Mouse (Mus musculus) heart, postnatal 10 days (tissue): ENCODE data around the gene Pcbd1. TPM values are rescaled to one million over a fixed set of nuclear protein-coding genes. Genes with fewer than 3 reads are reported as not detected.
A peak's percentile ranks its signal among the peaks of the same experiment; 100 is the strongest.
"Not testable (repeated sequence)": the region's sequence is repeated elsewhere in the genome, so short reads cannot be mapped to it uniquely, and the experiment has no call there.

Experiments used
- DNase-seq, 2 experiments: peaks; one replicate each; pipeline ENCODE4 v3.0.0; 2021
- intact Hi-C: fragments of 180-260 bp; cut with DNase I; formaldehyde crosslinking; loops from one replicate; pipeline ENCODE4 v1.15.1; 2025
- microRNA-seq, 2 experiments: library from miRNA; unstranded; fragments of <30 nt; microRNA quantifications; one replicate each; pipeline ENCODE4 v1.2.0; 2022
- total RNA-seq, 2 experiments: library from RNA; stranded (reverse); gene quantifications; 2 replicates each; pipeline ENCODE4 v1.2.3; 2021

Gene Pcbd1
- total RNA-seq, 2 experiments from 2014 or later: 7.6 to 8.4 TPM

DNA sequence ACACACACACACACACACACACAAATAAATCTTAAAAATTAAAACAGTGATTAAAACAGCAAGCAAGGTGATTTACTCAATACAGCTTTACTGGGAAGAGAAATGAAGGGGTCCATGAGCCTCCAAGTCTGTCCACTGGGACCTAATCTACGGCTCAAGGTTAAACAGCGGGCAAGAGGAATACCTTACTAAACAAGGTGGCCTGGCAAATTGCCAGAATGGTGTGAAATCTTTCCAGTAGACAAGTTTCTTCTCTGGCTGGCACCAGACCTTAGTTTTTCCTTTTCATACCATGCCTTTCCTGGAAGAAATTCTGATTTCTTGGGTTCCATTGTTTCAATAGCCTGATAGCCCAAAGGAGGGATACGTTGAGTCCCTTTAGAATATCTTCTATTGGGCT, 663 bp upstream of the Pcbd1 start:
- intact Hi-C loops: no loop called here
- DNase-seq: peak in 1 of 2 experiments; percentile 20

DNA sequence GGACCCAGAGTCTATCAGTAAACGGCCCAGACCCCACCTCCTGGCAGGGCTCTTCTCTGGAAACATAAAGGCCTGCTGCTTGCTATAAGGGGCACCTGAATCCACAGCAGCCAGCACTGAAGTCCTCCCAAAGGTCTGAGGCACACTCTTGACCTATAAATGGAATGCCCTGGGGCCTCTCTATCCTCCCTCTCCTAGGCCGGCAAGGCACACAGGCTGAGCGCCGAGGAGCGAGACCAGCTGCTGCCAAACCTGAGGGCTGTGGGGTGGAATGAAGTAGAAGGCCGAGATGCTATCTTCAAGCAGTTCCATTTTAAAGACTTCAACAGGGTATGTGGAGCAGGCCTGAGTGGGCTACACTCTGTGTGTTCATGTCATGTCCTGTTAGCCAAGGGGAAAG, 2.7 kb downstream of the Pcbd1 start:
- no peak for DNase-seq
- intact Hi-C loops: no loop called here

DNA sequence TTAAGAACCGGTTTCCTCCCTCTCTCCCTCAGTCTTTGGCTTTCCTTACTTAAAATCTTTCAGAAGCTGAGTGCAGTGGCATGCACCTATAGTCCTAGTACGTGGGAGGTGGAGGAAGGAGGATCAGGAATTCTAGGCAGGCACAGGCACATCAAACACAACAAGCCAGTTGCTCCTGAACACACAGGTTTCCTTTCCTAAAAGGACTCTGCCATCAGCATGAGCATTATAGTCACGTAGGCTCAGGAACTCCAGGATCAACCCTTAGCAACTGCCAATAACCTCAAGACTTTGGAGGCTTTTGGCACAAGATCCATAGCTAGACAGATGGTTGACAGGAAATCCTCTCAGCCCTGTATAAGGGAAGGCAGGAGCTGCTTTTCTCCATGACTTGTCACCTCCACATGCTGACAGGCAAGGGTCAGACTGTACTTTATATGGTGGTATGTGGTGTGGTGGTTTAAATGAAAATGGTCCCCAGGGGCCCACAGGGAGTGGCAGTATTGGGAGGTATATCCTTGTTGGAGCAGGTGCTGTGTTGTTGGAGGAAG, 14.5 kb downstream of the Pcbd1 start:
- no peak for DNase-seq
- intact Hi-C loops: no loop called here

DNA sequence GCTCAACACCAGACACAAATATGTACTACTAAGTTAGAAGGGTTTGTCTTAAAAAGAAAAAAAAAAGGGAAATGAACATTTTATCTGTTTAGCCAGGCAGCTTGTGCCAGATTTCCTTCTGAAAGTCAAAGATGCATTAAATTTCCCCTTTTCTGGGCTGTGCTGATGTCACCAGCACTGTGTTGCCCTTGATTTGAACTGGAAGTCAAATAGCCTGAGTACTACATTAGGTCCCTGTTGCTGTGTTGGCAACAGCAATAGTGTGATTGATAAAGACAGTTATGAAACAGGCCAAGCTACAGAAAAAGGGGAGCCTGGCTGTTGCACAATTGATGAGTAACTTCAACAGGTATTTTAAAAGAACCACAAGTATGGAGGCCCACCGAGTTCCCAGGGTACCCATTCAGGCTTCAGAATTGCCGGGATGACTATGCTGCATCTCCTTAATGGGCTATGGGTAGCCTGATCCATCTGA, 25.2 kb downstream of the Pcbd1 start:
- intact Hi-C loops: no loop called here
- DNase-seq: no peak

DNA sequence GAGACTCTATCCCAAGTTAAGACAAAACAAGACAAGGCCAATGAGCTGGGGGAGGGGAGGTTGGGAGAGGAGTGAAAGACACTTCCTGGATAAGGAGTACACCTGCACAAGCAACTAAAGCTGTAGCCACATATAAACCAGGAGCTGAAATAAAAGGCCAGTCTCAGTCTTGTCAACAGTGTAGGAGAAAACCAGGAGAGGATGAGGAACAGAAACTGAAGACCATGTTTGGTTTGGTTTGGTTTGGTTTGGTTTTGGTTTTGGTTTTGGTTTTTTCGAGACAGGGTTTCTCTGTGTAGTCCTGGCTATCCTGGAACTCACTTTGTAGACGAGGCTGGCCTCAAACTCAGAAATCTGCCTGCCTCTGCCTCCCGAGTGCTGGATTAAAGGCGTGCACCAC, 32.6 kb downstream of the Pcbd1 start:
- intact Hi-C loops, DNase-seq: not testable (repeated sequence)

DNA sequence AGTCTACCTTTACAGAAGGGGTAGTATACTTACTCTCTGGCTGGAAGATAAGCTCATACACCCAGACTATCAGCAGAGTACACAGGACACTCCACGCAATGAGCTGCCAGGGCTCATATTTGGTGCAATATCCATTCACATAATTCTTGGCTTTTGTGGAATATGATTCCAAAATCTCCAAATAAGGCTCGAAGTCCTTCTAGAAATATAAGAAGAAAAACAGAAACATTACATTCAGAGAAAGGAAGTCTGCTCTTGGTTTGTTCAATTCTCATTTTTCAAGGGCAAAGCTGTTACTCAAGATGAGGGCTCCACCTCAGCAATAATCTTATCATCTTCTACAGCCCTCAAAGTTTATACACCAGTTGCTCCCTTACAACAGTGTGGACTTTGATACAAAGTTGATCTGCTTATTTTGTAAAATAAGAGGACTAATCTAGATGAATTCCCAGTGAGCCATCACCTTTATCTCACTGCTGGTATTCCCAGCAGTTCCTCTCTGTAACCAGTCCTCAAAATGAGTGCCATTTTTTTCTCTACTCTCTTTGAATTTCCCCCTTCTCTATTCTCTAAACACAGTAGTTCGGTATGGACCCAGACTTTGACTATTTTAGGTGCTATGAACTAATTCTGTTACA, 34.3 kb downstream of the Pcbd1 start:
- no peak for DNase-seq
- intact Hi-C loops: no loop called here

DNA sequence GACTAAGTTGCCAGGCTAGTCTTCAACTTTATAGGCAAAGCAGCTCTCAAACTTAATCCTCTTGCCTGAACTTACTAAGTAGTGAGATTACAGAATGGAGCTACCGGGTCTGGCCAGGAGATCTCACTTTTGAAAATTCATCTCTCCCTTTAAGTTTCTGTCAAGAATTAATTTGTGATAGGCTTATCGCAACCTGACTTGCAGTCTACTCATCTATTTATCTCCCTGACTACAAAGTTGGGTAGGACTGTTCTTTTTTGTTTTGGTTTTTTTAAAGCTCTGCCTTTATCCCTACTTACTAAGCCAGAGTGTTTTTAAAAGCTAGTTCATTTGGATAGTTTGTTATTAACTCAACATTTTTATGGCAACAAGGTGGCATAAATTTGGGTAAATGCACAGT, 35.3 kb downstream of the Pcbd1 start:
- no peak for DNase-seq
- intact Hi-C loops: no loop called here

DNA sequence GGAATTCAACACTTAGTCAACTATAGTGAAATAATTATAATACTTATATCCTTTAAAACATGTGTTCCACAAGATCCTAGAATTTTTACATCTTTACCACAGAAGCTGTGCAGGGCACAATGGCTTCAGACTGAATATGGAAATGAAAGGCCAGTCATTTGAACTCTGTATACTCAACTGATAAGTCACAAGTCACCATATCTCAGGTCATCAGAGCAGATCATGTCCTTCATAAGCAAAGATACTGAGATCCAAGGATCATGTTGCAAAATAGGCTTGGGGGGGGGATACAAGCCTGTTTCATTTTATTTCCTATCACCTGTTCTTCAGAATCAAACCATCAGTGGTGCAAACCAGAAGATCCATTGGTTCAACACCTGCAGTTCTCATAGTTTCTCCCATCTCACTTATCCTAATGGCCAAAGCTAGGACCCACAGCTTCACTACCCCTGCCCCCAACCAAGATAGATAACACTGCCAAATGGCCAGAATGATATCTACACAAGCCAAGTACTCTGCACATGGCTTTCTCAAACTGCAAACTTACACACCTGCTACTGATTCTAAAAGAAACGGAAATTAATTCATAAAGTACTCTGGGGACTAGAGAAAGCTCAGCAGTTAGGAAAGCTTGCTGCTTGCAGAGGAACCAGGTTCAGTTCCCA, 39.7 kb downstream of the Pcbd1 start:
- no peak for DNase-seq
- intact Hi-C loops: no loop called here

DNA sequence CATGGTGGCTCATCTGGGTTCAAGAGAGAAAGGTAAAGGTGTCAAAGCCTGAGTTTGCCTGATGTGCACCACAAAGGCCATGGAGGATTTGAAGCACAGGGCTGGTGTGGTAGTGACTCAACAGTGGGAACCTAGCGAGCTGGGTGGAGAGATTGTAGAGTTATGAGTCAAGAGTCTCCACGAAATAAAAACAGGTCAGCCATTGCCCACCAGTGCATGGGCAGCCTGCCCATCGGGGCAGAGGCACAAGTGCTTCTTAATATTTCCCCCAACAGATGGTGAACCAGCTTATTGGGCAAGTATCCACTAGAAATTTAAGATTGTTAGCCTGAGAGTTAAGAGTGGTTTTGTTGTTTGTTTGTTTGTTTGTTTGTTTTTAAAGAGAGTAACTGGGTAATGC, 41.8 kb downstream of the Pcbd1 start:
- DNase-seq: no peak
- intact Hi-C loops: no loop called here

DNA sequence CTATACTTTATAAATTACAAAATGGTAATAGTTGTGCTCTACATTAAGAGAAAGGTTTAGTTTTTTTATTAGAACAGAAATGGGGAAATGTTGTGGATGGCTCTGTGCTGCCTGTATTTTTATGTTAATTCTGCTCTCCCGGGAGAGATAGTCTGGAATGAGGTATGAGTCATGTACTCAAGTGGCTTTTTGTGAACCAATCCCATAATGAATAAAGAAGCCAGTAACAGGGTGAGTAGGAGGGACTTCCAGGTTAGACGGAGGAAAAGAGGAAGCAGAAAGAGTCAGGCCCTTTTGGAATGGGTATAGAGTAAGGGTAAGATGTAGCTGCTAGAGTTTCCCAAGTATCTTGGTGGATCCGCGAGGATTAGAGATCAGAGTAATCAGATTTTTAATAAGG, 44.9 kb downstream of the Pcbd1 start:
- DNase-seq: no peak
- intact Hi-C loops: no loop called here

DNA sequence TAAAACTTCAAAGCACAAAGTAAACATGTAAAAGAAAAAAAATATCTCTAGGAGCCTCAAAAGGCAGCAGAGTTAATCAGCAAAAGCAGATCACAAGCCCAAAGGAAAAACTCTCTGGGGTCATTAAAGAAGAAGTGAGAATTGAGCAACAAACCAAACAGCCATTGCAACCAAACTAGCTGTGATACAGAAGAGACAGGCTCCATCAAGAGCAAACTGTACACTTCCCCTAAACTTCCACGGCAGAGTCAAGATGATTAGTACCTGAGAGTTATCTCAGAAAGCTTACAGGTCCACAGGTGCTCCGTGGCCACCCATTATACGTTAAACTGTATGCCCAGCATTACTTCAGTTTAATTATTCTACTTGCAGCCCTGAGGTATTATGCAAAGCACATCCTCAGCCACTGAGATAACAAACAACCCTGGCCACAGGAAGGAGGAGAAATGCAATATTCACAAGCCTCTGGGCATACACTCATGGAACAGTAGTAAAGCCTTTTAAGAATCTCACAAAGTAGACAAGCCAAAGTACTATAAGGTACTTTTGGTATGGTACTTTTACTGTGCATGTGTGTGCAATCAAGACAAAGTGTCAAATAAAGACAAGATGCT, 46.2 kb downstream of the Pcbd1 start:
- intact Hi-C loops: no loop called here
- no peak for DNase-seq

DNA sequence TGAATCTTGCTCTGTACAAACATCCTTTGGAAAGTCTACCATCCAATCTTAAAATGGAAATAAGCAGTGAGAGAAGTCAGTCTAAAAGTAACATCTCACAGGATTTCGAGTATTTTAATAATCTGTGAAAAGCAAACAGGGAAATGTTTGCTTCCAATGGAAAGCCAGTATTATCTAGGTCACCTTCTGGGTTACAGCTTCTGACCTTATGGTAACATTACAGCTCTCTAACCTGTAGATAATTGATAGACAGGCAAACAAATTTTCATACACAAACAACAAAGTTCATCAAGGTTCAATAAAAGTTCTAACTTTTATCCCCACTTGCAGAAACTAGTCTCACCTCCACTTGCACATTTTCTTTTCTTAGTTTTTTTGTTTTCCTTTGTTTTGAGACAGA, 48.4 kb downstream of the Pcbd1 start:
- intact Hi-C loops: no loop called here
- no peak for DNase-seq

DNA sequence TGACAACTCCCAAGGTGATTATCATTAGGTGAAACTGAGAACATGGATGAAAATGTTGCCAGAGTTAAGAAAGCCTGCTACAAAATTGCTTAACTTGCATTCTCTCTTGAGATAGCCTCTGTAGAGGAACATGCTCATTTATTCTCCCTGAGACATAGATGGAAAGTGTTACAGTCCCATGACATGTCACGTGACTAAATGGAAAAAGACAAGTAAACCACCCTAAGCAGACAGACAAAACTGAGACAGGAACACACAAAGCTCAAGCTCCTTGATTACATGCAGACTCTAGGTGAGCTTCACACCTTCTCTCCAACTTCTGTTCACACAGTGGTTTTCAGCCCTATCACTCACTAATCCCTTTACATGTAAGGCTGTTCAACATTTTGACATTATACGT, 54.2 kb downstream of the Pcbd1 start:
- intact Hi-C loops: no loop called here
- no peak for DNase-seq

Small RNA genes within 50 kb of the gene (microRNA-seq; reads per million reads assigned to microRNA genes)
- 0 reads per million in 2 experiments for gene Gm44308

Other genes with a start within 250 kb of the Pcbd1 start
- 10 to 100 TPM; 22.3 to 32.7 TPM for gene Sgpl1, start 58.4 kb downstream of the Pcbd1 start, total RNA-seq
- gene Tbata, start 82.6 kb downstream of the Pcbd1 start, total RNA-seq: not detected
- gene Adamts14, start 184.1 kb downstream of the Pcbd1 start, total RNA-seq: 1 to 10 TPM; 4.9 to 7.1 TPM
- not detected for gene Prf1, start 208.5 kb downstream of the Pcbd1 start, total RNA-seq